Mouse (Mus musculus) lung, postnatal 0 days (tissue): ENCODE measurements at regions not wholly inside any gene's neighbourhood (a gene's known extent, or its start where the extent isn't known, plus 50 kb on each side); places are given as distances from the start of the nearest gene placed in this dataset. TPM values are rescaled to one million over a fixed set of nuclear protein-coding genes. Genes with fewer than 3 reads are reported as not detected.

Source experiments
- ATAC-seq: fragments of 200-750 bp; cut with Nextera tagmentation; 2 replicates; pipeline ENCODE4 v1.8.0; 2017; ENCODE audit warnings: moderate library complexity
- DNase-seq: peaks from one replicate; pipeline ENCODE4 v3.0.0-alpha.2; 2016; ENCODE audit warnings: low spot score
- H3K27ac ChIP-seq: fragments of 300-500 bp; sonication (generic); 2 replicates; pipeline ENCODE4 v1.5.1; 2014; ENCODE audit warnings: antibody characterized with exemption, mild to moderate bottlenecking, low read length, mixed read lengths
- H3K27me3 ChIP-seq: fragments of 300-500 bp; sonication (generic); replicated peaks from 2 replicates; pipeline ENCODE4 v1.6.1; 2014; ENCODE audit warnings: low read length, mixed read lengths; ENCODE audit not compliant: insufficient read depth
- H3K36me3 ChIP-seq: fragments of 300-500 bp; sonication (generic); 2 replicates; pipeline ENCODE4 v1.6.1; 2014; ENCODE audit warnings: low read length, mixed read lengths; ENCODE audit not compliant: insufficient read depth
- H3K4me1 ChIP-seq: fragments of 300-500 bp; sonication (generic); 2 replicates; pipeline ENCODE4 v1.6.1; 2014; ENCODE audit warnings: antibody characterized with exemption, low read depth, low read length, mixed read lengths; ENCODE audit not compliant: insufficient read depth
- H3K4me2 ChIP-seq: fragments of 300-500 bp; sonication (generic); replicated peaks from 2 replicates; pipeline ENCODE4 v1.6.1; 2014; ENCODE audit warnings: low read depth, mild to moderate bottlenecking, low read length, moderate library complexity, mixed read lengths
- H3K4me3 ChIP-seq: fragments of 300-500 bp; sonication (generic); 2 replicates; pipeline ENCODE4 v1.5.1; 2014; ENCODE audit warnings: low read depth, low read length
- H3K9ac ChIP-seq: fragments of 300-500 bp; sonication (generic); replicated peaks from 2 replicates; pipeline ENCODE4 v1.6.1; 2014; ENCODE audit warnings: low read depth, mild to moderate bottlenecking
- H3K9me3 ChIP-seq: fragments of 300-500 bp; sonication (generic); 2 replicates; pipeline ENCODE4 v1.6.1; 2016; ENCODE audit warnings: low read length, mixed read lengths
- CTCF ChIP-seq: IDR thresholded peaks from 2 replicates; pipeline ENCODE4 v1.5.1; 2016; ENCODE audit warnings: antibody characterized with exemption, mild to moderate bottlenecking
- EP300 ChIP-seq: IDR thresholded peaks from 2 replicates; pipeline ENCODE4 v1.6.1; 2016; ENCODE audit warnings: antibody characterized with exemption, mild to moderate bottlenecking, control low read depth
- WGBS: fragments of 180-500 bp; shearing (Covaris S2); extraction: QIAGEN DNeasy Blood & Tissue Kit; methylation state at CpG from one replicate; pipeline ENCODE4 v1.1.7; 2014; 5-methylcytosine and 5-hydroxymethylcytosine counted together
- microRNA-seq: library from miRNA; unstranded; fragments of <30 nt; microRNA quantifications from one replicate; pipeline ENCODE4, GENCODE M21; 2016

DNA sequence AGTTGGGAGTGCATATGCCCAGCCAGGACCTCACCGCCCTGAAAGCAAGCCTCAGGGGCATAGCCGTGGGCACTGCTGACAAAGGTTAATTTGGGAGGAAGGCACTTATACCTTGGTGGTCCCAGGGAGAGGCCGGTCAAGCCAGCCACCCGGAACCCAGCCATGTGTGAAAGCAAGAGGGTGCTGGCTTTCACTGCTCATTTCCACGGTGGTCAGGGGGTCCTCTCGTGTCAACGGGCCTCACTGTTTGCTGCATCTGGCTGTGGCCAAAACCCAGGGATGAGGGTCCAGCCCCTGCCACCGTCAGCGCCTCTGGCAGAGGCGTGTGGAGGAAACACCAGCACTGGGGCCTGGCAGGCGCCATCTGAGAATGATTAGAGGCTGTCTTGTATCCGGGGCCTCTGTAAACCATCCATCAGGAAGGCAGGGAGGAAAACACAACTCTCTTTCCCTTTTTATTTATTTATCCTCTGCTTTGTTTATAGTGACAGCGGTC is 238.7 kb downstream of the Cdc5l start:
- no peaks in the 10 kb centered on the region for H3K9me3 ChIP-seq
- no peak overlapping the region for H3K27ac ChIP-seq
- H3K4me3 ChIP-seq, result no peak overlapping the region
- 32% methylated on average over 13 of the region's 13 CpGs for WGBS
- H3K9ac ChIP-seq, result no peak overlapping the region
- no peaks in the 10 kb centered on the region for H3K36me3 ChIP-seq
- no peak overlapping the region for H3K4me2 ChIP-seq
- H3K27me3 ChIP-seq, result no peaks in the 10 kb centered on the region
- TF ChIP-seq EP300 (no peak), CTCF (no peak)
- DNase-seq, result no peak
- ATAC-seq, result no peak
- no peaks in the 10 kb centered on the region for H3K4me1 ChIP-seq

DNA sequence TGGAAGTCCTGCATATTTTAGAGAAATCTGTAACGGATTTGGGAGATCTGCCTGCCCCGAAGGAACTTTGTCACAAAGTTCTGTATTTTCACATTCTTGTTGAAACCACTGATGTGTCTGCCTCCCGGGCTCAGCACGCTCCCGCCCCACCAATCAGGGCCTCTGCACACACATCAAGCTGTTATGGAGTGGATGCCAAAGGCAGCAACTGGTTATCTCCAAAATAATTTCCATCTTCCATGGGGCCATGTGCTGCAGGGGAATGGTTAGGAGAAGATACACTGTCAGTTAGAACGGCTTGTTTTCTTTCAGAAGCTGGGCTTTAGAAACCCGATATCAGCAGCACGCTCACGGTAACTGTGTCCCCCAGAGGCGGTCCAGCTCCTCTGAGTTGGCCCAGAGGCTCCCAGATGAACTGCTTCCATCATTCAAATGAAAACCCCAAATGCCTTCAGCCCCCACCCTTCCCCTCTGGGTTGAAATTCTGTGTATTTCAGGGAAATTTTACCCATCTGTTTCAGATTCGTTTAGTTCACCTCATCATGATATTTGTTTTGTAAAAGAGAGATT is 240.0 kb downstream of the Cdc5l start:
- WGBS, result 40% methylated on average over 11 of the region's 11 CpGs
- H3K4me1 ChIP-seq, result no peaks in the 10 kb centered on the region
- H3K27me3 ChIP-seq, result no peaks in the 10 kb centered on the region
- DNase-seq, result no peak
- no peak for TF ChIP-seq CTCF
- TF ChIP-seq EP300, result no peak
- no peaks in the 10 kb centered on the region for H3K36me3 ChIP-seq
- H3K9me3 ChIP-seq, result no peaks in the 10 kb centered on the region
- no peak overlapping the region for H3K9ac ChIP-seq
- no peak overlapping the region for H3K4me3 ChIP-seq
- H3K4me2 ChIP-seq, result no peak overlapping the region
- no peak overlapping the region for H3K27ac ChIP-seq
- ATAC-seq, result no peak

DNA sequence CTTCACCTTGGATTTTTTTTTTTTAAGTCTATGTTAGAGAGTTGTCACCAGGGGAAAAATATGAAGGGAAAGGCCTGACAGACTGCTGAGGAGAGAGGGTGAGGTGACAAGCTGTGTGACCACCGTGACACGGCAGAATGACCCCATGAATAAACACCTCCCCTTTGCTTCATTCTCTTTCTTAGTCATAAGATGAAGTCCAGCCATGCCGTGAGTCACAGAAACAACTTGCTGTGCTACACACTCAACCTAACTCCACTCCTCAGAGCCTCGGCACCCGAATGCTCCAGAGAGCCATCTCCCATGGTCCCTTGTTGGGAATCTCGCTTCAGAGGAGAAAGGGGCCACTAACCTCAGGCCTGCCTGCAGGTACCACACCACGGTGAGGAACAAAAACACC is 246.1 kb downstream of the Cdc5l start:
- WGBS, result 75% methylated on average over 7 of the region's 7 CpGs
- H3K36me3 ChIP-seq, result no peaks in the 10 kb centered on the region
- DNase-seq, result no peak
- H3K4me3 ChIP-seq, result no peak overlapping the region
- no peak overlapping the region for H3K27ac ChIP-seq
- H3K4me2 ChIP-seq, result no peak overlapping the region
- no peaks in the 10 kb centered on the region for H3K27me3 ChIP-seq
- H3K4me1 ChIP-seq, result no peaks in the 10 kb centered on the region
- no peak overlapping the region for H3K9ac ChIP-seq
- no peak for ATAC-seq
- TF ChIP-seq CTCF (no peak), EP300 (no peak)
- no peaks in the 10 kb centered on the region for H3K9me3 ChIP-seq

DNA sequence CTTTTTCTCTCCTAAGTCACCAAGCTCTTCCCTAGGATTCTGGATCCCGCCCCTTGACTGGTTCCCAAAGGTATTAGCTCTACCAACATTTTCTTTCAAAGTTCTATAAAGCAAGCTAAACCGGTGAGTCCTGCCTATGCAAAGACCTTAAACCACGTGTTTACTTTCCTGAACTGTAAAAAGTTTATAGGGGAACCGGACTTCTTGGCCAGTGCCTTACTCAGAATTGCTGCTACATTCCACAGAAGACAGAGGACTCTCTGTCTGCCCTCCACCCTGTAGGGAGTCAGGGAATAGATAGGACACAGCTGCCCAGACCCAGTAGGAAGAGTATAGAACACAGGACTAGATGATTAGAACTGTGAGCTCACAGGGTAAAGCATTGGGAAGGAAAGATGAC is 257.2 kb downstream of the Cdc5l start:
- Histone ChIP-seq H3K9ac (no peak overlapping the region), H3K4me1 (no peaks in the 10 kb centered on the region), H3K27me3 (no peaks in the 10 kb centered on the region), H3K36me3 (no peaks in the 10 kb centered on the region), H3K4me3 (no peak overlapping the region), H3K27ac (no peak overlapping the region), H3K9me3 (no peaks in the 10 kb centered on the region), H3K4me2 (no peak overlapping the region)
- 43% methylated on average over 4 of the region's 4 CpGs for WGBS
- DNase-seq (no peak), ATAC-seq (no peak)
- TF ChIP-seq CTCF (no peak), EP300 (no peak)

DNA sequence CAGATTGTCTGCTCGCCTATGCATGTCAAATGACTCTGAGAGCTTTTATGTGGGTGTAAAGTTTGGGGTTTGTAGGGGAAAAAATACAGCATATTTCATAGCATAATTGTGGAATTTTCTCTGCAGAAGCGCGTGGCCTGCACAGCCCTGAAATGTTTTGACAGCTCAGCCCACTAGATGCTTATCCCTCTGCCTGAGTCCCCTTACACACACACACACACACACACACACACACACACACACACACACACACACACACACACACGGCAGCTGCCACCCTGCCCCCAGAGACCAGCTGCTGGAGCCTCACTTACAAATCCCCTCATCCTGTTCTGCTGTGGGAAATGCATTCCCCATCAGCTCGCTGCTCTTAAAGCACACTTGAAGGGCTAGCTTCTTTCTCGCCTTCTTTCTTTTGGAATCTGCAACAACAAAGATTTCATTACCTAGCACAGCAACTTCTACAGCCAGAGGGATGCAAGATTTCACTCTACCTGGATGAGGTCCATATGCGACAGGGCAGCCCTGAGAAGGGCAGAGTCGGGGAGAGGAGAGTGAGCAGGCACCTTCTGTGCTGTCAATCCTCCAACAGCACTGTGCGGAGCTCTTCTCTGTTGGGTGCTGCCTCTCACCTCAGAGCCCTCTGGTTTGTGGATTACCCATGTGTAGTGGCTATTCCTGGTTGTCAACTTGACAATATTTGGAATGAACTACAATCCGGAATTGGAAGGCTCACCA is 264.1 kb downstream of the Cdc5l start:
- Histone ChIP-seq H3K4me2 (no peak overlapping the region), H3K9me3 (no peaks in the 10 kb centered on the region), H3K36me3 (no peaks in the 10 kb centered on the region), H3K27ac (no peak overlapping the region), H3K27me3 (no peaks in the 10 kb centered on the region), H3K9ac (no peak overlapping the region), H3K4me3 (no peak overlapping the region), H3K4me1 (no peaks in the 10 kb centered on the region)
- WGBS, result 48% methylated on average over 9 of the region's 10 CpGs
- DNase-seq (no peak), ATAC-seq (no peak)
- TF ChIP-seq CTCF (no peak), EP300 (no peak)

Small RNA genes lying in the stretch of these regions (microRNA-seq; reads per million reads assigned to microRNA genes)
- not detected for gene Gm24979
